In genomic region chr2:72238925-72239324, GRCm38 (mm10) we compare ENCODE assay signal across 22 mouse cellular contexts. TPM values are rescaled to one million over a fixed set of nuclear protein-coding genes. Genes with fewer than 3 reads are reported as not detected.
DNase-seq lines count a peak whose midpoint lies in the region; TF ChIP-seq lines count a peak whose summit lies in the region.
"Had no signal": no experiment of that assay in that cellular context is flagged by ENCODE, and none has a peak within 500 bp of the region (broad histone marks: within the 10 kb centered on the region; RNA-seq: fewer than 3 reads in every experiment).

No protein-coding gene starts in this region.

- peak overlapping the region; percentile 59 for H3K27ac ChIP-seq in layer of hippocampus, adult 2 months
- H3K27ac ChIP-seq: forebrain, embryonic 15.5 days; heart, adult 2 months; hindbrain, embryonic 12.5 days; liver, embryonic 14.5 days; midbrain, embryonic 13.5 days had no signal

- no peak for TF ChIP-seq CTCF in layer of hippocampus, adult 2 months (conservative IDR thresholded peaks at IDR 0.05)

- no peak overlapping the region for H3K4me3 ChIP-seq in layer of hippocampus, adult 2 months
- H3K4me3 ChIP-seq: forebrain, embryonic 15.5 days; heart, adult 2 months; heart, embryonic 13.5 days; hindbrain, embryonic 12.5 days; megakaryocyte, embryonic 14.5 days; midbrain, embryonic 13.5 days had no signal

- DNase-seq in layer of hippocampus, adult 2 months (ENCODE audit: low spot score in 2 of 2): no peak
- no peak for DNase-seq in layer of hippocampus, adult 11-12 months (ENCODE audit: low spot score)
- peak; percentile 43 for DNase-seq in right cerebral cortex, postnatal 25 days
- DNase-seq in right cerebral cortex, postnatal 4 days: no peak
- DNase-seq in fibroblast of lung, adult 2 months (ENCODE audit: low read depth): peak; percentile 68
- no peak for DNase-seq in MN1 (ENCODE audit: low spot score)
- no peak for DNase-seq in heart, postnatal 25 days (ENCODE audit: low spot score)
- DNase-seq: adrenal gland, postnatal 14 days; cerebellum, adult 8-10 months; gastrocnemius, postnatal 25 days; heart, adult 2 months; heart, postnatal 14 days; kidney, adult 11 months; lung, embryonic 14.5 days; thymus, adult 18-20 months; thymus, postnatal 36 days had no signal

- intact Hi-C loops in heart, postnatal 25 days (cut with DNase I): no loop called here

RNA-seq across cellular contexts. Expression of gene Map3k20, which starts 46.5 kb away (rescaled TPM):
- 10 to 100 TPM in 1 of 2 experiments, 1 to 10 TPM in 1; 9.0 to 13.9 TPM for total RNA-seq in layer of hippocampus, adult 2 months (2021)
- total RNA-seq in heart, postnatal 25 days (2021): 100 to 1,000 TPM; 271 to 291 TPM

Comparison
In these comparisons a context has a peak if more than half of its experiments do, and no peak if none do; other contexts are left out.
1. DNase-seq: peak in right cerebral cortex, postnatal 25 days (single experiment) and fibroblast of lung, adult 2 months (single experiment); none in layer of hippocampus, adult 2 months (0 of 2), layer of hippocampus, adult 11-12 months (single experiment), right cerebral cortex, postnatal 4 days (single experiment), MN1 (single experiment) and heart, postnatal 25 days (single experiment).
2. RNA of gene Map3k20, which starts 46.5 kb away (total RNA-seq): 271 to 291 TPM in heart, postnatal 25 days; 9.0 to 13.9 TPM in layer of hippocampus, adult 2 months; every median in the first group is over 10 times any median in the second.